Mouse (Mus musculus) lung, embryonic 14.5 days (tissue): ENCODE measurements at regions not wholly inside any gene's neighbourhood (a gene's known extent, or its start where the extent isn't known, plus 50 kb on each side); places are given as distances from the start of the nearest gene placed in this dataset.

Experiments
- ATAC-seq: fragments of 200-750 bp; cut with Nextera tagmentation; 2 replicates; pipeline ENCODE4 v1.8.0; 2017; ENCODE audit warnings: mild to moderate bottlenecking, moderate TSS enrichment, moderate library complexity; ENCODE audit not compliant: insufficient read depth
- DNase-seq: peaks from one replicate; pipeline ENCODE4 v3.0.0-alpha.2; 2015
- H3K27ac ChIP-seq: fragments of 300-500 bp; sonication (generic); 2 replicates; pipeline ENCODE4 v1.5.1; 2014; ENCODE audit warnings: low read depth, mild to moderate bottlenecking, moderate library complexity
- H3K27me3 ChIP-seq: fragments of 300-500 bp; sonication (generic); 2 replicates; pipeline ENCODE4 v1.6.1; 2014; ENCODE audit warnings: low read length, control low read depth; ENCODE audit not compliant: insufficient read depth
- H3K36me3 ChIP-seq: fragments of 300-500 bp; sonication (generic); 2 replicates; pipeline ENCODE4 v1.6.1; 2014; ENCODE audit warnings: control low read depth; ENCODE audit not compliant: insufficient read depth
- H3K4me1 ChIP-seq: fragments of 300-500 bp; sonication (generic); 2 replicates; pipeline ENCODE4 v1.6.1; 2014; ENCODE audit warnings: antibody characterized with exemption, control low read depth; ENCODE audit not compliant: insufficient read depth
- H3K4me2 ChIP-seq: fragments of 300-500 bp; sonication (generic); 2 replicates; pipeline ENCODE4 v1.6.1; 2014; ENCODE audit warnings: mild to moderate bottlenecking
- H3K4me3 ChIP-seq: fragments of 300-500 bp; sonication (generic); 2 replicates; pipeline ENCODE4 v1.5.1; 2014; ENCODE audit warnings: low read depth, low read length
- H3K9ac ChIP-seq: fragments of 300-500 bp; sonication (generic); 2 replicates; pipeline ENCODE4 v1.6.1; 2014
- H3K9me3 ChIP-seq: fragments of 300-500 bp; sonication (generic); 2 replicates; pipeline ENCODE4 v1.6.1; 2016; ENCODE audit warnings: low read depth, low read length, control low read depth
- CTCF ChIP-seq: IDR thresholded peaks from 2 replicates; pipeline ENCODE4 v1.5.1; 2016; ENCODE audit warnings: antibody characterized with exemption, low read depth
- whole genome bisulfite sequencing: fragments of 180-500 bp; shearing (Covaris S2); extraction: QIAGEN DNeasy Blood & Tissue Kit; methylation state at CpG from one replicate; pipeline ENCODE4 v1.1.7; 2014; 5-methylcytosine and 5-hydroxymethylcytosine counted together

DNA sequence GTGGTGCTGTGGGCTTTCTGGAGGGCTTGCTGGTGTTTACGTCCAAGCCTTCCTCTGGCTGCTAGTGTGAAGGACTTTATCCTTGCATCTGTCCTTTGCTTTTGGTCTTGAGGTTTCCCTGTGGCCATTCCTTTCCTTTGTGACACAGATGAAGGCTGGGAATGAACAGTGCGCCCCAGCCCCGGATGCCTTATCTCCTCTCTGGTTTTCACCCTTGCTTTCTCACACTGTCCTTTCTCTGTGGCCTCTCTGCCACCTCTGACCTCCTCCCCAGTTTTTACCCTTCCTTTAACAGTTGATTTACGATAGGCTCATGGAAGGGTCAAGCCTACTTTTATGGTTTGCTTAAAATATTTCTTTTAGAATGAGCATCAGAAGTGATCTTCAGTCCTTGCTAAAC is 53.2 kb downstream of the Gas1 start:
- Histone ChIP-seq H3K36me3 (no peaks in the 10 kb centered on the region), H3K27me3 (no peaks in the 10 kb centered on the region), H3K4me2 (no peak overlapping the region), H3K27ac (no peak overlapping the region), H3K9ac (no peak overlapping the region), H3K4me1 (peaks cover 10% of the 10 kb centered on the region), H3K4me3 (no peak overlapping the region), H3K9me3 (no peaks in the 10 kb centered on the region)
- TF ChIP-seq CTCF: no peak
- ATAC-seq (no peak), DNase-seq (no peak)
- WGBS: 42% methylated on average over 4 of the region's 4 CpGs

DNA sequence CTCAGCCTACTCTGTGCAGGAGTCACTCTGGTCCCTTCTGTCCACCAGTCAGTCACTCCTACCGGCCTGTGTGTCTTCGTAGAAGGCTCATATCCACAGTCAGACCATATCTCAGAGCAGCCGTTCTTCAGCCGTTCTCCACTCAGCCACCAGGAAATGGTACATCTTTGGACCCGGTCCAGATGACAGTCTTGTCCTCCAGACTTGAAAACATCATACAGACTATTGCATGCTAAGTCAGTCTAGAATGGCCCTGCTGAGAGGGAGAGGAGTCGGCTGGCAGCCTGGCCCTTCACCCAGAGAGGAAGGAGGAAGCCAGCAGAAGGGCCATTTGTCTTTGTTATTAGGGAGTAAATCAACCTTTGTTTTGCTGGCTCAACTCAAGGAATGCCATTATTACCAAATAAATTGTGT is 54.0 kb downstream of the Gas1 start:
- H3K4me2 ChIP-seq: no peak overlapping the region
- H3K9ac ChIP-seq: no peak overlapping the region
- H3K36me3 ChIP-seq: no peaks in the 10 kb centered on the region
- H3K9me3 ChIP-seq: no peaks in the 10 kb centered on the region
- peaks cover 10% of the 10 kb centered on the region for H3K4me1 ChIP-seq
- ATAC-seq (peak; percentile 68; the same call in 1 of the 2 replicates), DNase-seq (peak; percentile 75)
- peak; percentile 15; the same call in 1 of the 2 replicates for TF ChIP-seq CTCF
- WGBS: 29% methylated on average over 6 of the region's 6 CpGs
- no peaks in the 10 kb centered on the region for H3K27me3 ChIP-seq
- no peak overlapping the region for H3K4me3 ChIP-seq
- H3K27ac ChIP-seq: no peak overlapping the region; the same call in 1 of the 2 replicates

DNA sequence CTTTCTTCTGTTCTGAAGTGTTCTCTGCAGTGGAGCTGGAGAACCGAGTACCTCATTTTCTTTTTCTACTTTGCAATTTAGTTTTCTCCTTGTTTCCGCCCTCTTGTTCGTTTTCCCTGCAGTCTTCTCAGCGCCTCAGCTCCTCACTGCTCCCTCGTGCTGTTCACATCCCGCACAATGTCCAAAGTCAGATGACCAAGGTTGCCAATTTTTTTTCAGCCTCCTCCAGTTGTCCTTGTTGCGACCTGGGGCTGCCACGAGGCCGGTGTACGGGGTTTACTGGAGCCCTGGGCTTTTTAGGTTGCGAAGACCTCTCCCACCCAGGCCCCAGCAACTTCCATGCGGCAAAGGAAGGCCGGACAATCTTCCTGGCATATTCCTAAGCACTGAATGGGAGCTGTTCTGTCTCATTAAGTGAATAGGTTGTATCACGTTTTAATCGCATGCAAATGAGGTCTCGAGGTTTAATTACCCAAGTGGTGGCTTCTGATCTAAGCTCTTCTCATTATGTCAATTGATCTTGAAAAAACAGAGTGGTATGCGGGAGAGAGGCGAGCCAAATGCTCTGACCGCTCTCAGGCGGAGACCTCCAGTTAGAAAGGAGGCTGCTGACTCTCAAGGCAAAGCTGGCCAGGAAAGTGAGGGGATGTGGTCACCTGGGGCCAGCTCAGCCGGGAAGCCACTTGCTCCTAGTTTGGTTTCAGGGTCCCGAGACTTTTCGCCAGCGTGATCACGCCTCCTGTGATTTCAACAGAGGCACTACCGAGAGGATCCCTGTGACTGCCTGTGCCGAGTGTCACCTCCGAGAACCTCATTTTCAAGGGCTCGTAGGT is 54.6 kb downstream of the Gas1 start:
- Histone ChIP-seq H3K9ac (no peak overlapping the region), H3K4me2 (no peak overlapping the region)
- WGBS: 55% methylated on average over 29 of the region's 29 CpGs

DNA sequence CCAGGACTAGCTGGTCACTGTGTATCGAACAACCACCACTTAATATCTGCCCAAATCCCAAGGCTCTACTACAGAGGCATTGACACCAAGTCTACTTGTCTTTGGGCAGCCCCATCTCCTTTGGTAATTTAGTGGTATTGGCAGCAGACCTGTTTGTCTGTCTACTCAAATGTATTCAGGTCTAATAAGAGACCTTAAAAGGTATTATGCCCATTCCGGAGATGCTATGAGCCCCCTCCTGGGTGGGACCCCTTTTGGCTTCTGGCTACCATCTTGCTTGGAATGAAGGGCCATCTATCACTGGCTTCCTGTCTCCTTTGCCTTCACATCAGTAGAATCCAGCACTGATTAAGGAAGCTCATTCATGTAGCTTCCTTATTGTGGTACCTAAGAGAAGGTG is 65.7 kb downstream of the Gas1 start:
- H3K36me3 ChIP-seq: no peaks in the 10 kb centered on the region
- ATAC-seq (no peak), DNase-seq (no peak)
- H3K9me3 ChIP-seq: no peaks in the 10 kb centered on the region
- 90% methylated on average over 2 of the region's 2 CpGs for WGBS
- no peak overlapping the region for H3K4me2 ChIP-seq
- H3K4me1 ChIP-seq: peaks cover 3% of the 10 kb centered on the region; the same call in 1 of the 2 replicates
- H3K9ac ChIP-seq: no peak overlapping the region
- no peak overlapping the region for H3K27ac ChIP-seq
- no peak overlapping the region for H3K4me3 ChIP-seq
- H3K27me3 ChIP-seq: no peaks in the 10 kb centered on the region
- no peak for TF ChIP-seq CTCF

More for the DNA sequence above, 54.6 kb downstream of the Gas1 start:
- Histone ChIP-seq H3K36me3 (no peaks in the 10 kb centered on the region), H3K27me3 (no peaks in the 10 kb centered on the region), H3K27ac (no peak overlapping the region; the same call in 1 of the 2 replicates), H3K4me1 (peaks cover 10% of the 10 kb centered on the region), H3K9me3 (no peaks in the 10 kb centered on the region), H3K4me3 (no peak overlapping the region)
- ATAC-seq: no peak
- TF ChIP-seq CTCF: no peak
- DNase-seq: no peak

DNA sequence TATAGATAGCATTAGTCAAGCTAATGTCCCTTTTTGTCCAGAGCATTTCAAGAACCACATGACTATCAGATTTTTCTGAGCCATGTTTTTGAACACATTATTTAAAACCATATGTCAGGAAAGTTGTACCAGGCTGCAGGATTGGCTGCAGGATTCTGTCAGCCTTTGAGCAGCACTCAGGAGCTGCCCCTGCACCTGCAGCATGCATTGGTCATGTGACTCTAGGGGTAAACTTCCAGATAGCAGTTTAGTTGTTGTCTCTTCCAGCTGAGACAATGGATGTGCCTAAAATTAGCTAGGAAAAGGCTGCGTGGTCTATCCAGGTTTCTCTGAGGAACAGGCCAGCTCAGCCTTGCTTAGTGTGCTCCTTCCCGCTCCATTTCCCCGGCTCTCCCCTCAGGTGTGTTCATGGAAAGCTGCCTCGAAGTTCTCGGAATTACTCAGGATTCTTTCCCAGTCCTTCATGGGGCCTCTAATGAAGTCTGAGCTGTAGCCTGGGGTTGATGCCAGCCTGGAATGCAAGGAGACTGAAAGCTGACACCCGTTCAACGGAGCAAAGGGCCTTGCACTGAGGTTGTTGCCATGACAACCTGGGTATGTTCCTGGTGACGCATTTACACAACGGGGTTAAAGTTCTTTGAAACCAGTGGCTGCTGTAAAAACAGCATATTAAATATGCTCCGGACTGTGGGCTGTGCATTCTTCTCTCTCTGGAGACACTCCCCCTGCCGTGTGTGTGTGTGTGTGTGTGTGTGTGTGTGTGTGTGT is 66.9 kb downstream of the Gas1 start:
- Histone ChIP-seq H3K4me1 (peaks cover 3% of the 10 kb centered on the region; the same call in 1 of the 2 replicates), H3K4me2 (peak overlapping the region; percentile 26), H3K36me3 (no peaks in the 10 kb centered on the region), H3K27me3 (no peaks in the 10 kb centered on the region), H3K9me3 (no peaks in the 10 kb centered on the region), H3K27ac (peak overlapping the region; percentile 68; the same call in 1 of the 2 replicates), H3K4me3 (no peak overlapping the region), H3K9ac (no peak overlapping the region)
- no peak for TF ChIP-seq CTCF
- ATAC-seq (peak; percentile 98), DNase-seq (peak; percentile 93)
- WGBS: 4% methylated on average over 11 of the region's 11 CpGs

DNA sequence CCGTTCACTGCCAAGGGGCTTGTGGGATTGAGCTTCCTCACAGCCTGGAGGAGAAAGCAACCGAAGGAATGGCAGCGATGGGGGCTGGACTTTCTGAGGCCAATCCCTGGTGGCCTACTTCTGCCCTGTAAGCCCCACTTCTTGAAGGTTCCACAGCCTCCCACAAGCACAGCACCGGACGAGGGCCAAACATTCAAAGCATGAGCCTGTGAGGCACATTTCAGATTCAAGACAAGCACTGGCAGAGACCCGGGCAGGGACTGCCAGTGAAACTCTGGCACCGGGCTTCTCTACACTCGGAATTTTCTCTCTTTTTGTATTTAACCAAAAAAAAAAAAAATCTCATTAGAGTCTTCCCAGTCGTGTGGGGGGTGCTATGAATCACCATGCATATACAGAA is 71.9 kb downstream of the Gas1 start:
- ATAC-seq (no peak), DNase-seq (no peak)
- no peaks in the 10 kb centered on the region for H3K36me3 ChIP-seq
- no peak for TF ChIP-seq CTCF
- 80% methylated on average over 9 of the region's 9 CpGs for WGBS
- no peak overlapping the region for H3K9ac ChIP-seq
- no peaks in the 10 kb centered on the region for H3K9me3 ChIP-seq
- H3K4me3 ChIP-seq: no peak overlapping the region
- 0 out of 2 replicates have a peak, but pooled peaks cover 3% of the 10 kb centered on the region for H3K4me1 ChIP-seq
- no peak overlapping the region for H3K4me2 ChIP-seq
- H3K27me3 ChIP-seq: no peaks in the 10 kb centered on the region
- H3K27ac ChIP-seq: no peak overlapping the region

DNA sequence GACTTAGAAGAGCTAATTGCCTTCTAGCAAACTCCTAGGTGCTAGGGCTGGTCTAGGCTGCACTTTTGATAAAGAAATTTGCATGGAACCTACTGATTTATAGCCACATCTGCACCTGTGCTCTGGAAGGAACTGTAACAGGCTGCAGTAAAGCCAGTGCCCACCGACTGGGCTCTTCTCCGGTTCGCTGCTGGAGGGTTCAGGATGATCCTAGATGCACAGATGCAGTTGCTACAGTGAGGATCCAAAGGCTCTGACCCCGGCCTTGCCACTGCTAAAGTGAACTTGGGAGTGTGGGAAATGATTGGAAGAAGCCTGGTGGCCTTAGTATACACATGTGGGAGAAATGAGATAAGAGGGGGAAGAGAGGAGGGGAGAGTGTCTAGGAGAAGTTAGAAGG is 75.5 kb downstream of the Gas1 start:
- Histone ChIP-seq H3K4me2 (no peak overlapping the region), H3K36me3 (no peaks in the 10 kb centered on the region), H3K9me3 (no peaks in the 10 kb centered on the region), H3K27me3 (no peaks in the 10 kb centered on the region), H3K4me1 (0 out of 2 replicates have a peak, but pooled peaks cover 3% of the 10 kb centered on the region), H3K9ac (no peak overlapping the region), H3K27ac (no peak overlapping the region), H3K4me3 (no peak overlapping the region)
- no peak for TF ChIP-seq CTCF
- 46% methylated on average over 4 of the region's 4 CpGs for WGBS
- DNase-seq (no peak), ATAC-seq (no peak)
